Mouse (Mus musculus) midbrain, embryonic 11.5 days (tissue): ENCODE measurements around the gene Dgat2l6. TPM values are rescaled to one million over a fixed set of nuclear protein-coding genes. Genes with fewer than 3 reads are reported as not detected.

Experiments used
- ATAC-seq: fragments of 200-750 bp; cut with Nextera tagmentation; 2 replicates; pipeline ENCODE4 v1.8.0; 2017; ENCODE audit warnings: moderate TSS enrichment, moderate library complexity; ENCODE audit not compliant: low FRiP score
- DNase-seq: peaks from one replicate; pipeline ENCODE4 v3.0.0; 2015; ENCODE audit warnings: low spot score; ENCODE audit errors: missing footprints
- H3K27ac ChIP-seq: fragments of 300-500 bp; sonication (generic); 2 replicates; pipeline ENCODE4 v1.5.1; 2014; ENCODE audit warnings: low read depth, low read length
- H3K27me3 ChIP-seq: fragments of 300-500 bp; sonication (generic); 2 replicates; pipeline ENCODE4 v1.6.1; 2014; ENCODE audit warnings: mild to moderate bottlenecking, low read length, moderate library complexity, mixed read lengths; ENCODE audit not compliant: control insufficient read depth, insufficient read depth
- H3K36me3 ChIP-seq: fragments of 300-500 bp; sonication (generic); 2 replicates; pipeline ENCODE4 v1.6.1; 2014; ENCODE audit warnings: mild to moderate bottlenecking, low read length, moderate library complexity, mixed read lengths; ENCODE audit not compliant: control insufficient read depth, insufficient read depth
- H3K4me1 ChIP-seq: fragments of 300-500 bp; sonication (generic); 2 replicates; pipeline ENCODE4 v1.6.1; 2014; ENCODE audit warnings: low read length; ENCODE audit not compliant: control insufficient read depth, insufficient read depth
- H3K4me2 ChIP-seq: fragments of 300-500 bp; sonication (generic); 2 replicates; pipeline ENCODE4 v1.6.1; 2014; ENCODE audit warnings: mild to moderate bottlenecking, moderate library complexity
- H3K4me3 ChIP-seq: fragments of 300-500 bp; sonication (generic); 2 replicates; pipeline ENCODE4 v1.5.1; 2014; ENCODE audit warnings: low read depth, low read length
- H3K9ac ChIP-seq: fragments of 300-500 bp; sonication (generic); 2 replicates; pipeline ENCODE4 v1.6.1; 2014; ENCODE audit warnings: low read length
- H3K9me3 ChIP-seq: fragments of 300-500 bp; sonication (generic); 2 replicates; pipeline ENCODE4 v1.6.1; 2016; ENCODE audit warnings: low read length; ENCODE audit not compliant: control insufficient read depth
- WGBS: fragments of 180-500 bp; shearing (Covaris S2); extraction: QIAGEN DNeasy Blood & Tissue Kit; methylation state at CpG from one replicate; pipeline ENCODE4 v1.1.7; 2014; 5-methylcytosine and 5-hydroxymethylcytosine counted together
- polyA plus RNA-seq: library from polyadenylated mRNA; unstranded; fragments of >200 nt; fragmentation: Nextera tagmentation; extraction: Ambion mirVana; gene quantifications from 2 replicates; pipeline ENCODE4 v1.2.1, GENCODE M21; 2014

The Dgat2l6 gene
- polyA plus RNA-seq, 1 experiment from 2014 or later: not detected

GRCm38 (mm10) chrX:100516683-100517082 is 8.0 kb upstream of the Dgat2l6 start:
- no peak overlapping the region for H3K4me2 ChIP-seq
- H3K9me3 ChIP-seq: no peaks in the 10 kb centered on the region
- H3K27me3 ChIP-seq: peaks cover 5% of the 10 kb centered on the region
- no peak overlapping the region for H3K4me3 ChIP-seq
- no peaks in the 10 kb centered on the region for H3K4me1 ChIP-seq
- ATAC-seq: no peak
- no peak overlapping the region for H3K9ac ChIP-seq
- DNase-seq: no peak
- H3K27ac ChIP-seq: no peak overlapping the region
- 91% methylated on average over 3 of the region's 3 CpGs for WGBS
- no peaks in the 10 kb centered on the region for H3K36me3 ChIP-seq

DNA sequence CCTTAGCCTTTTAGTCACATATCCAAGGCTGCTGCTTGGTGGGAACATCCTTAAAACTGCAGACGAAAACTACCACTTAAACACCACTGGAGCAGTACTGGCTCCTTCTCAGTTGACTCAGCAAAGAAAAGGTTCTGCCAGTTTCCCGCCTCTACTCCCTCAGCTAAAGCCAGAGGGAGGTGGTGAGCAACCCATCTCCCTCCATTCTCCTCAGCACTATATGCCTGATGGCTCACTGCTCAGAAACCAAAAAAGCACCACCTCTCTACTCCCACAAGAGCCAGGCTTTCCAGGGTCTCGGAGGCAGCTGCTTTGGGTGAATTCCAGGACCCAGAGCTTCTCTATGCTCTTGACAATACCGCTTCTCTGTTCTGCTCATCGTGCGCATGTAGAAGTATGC is 7.0 kb upstream of the Dgat2l6 start:
- no peaks in the 10 kb centered on the region for H3K9me3 ChIP-seq
- no peak for ATAC-seq
- DNase-seq: no peak
- H3K27ac ChIP-seq: no peak overlapping the region
- no peak overlapping the region for H3K9ac ChIP-seq
- no peaks in the 10 kb centered on the region for H3K36me3 ChIP-seq
- no peak overlapping the region for H3K4me3 ChIP-seq
- WGBS: 96% methylated on average over 6 of the region's 6 CpGs
- no peaks in the 10 kb centered on the region for H3K4me1 ChIP-seq
- H3K4me2 ChIP-seq: no peak overlapping the region
- peaks cover 5% of the 10 kb centered on the region for H3K27me3 ChIP-seq

DNA sequence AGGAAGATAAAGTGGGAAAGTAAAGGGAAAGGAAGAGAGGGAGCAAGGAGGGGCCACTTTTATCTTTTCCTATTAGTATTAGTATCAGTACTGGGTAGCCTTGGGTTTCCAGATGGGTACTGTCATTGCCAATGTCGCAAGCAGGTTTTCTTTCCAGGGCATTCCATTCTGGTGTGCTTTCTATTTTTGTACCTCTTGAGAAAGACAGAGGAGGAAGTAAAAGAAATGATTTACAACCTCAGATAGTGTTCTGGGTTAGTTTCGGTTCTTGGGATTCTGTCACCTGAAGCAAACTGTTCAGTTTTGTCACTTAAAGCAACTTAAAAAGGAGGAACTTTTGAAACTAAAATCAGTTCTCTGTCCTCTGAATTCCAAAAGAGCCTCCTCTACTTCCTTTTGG is 6.1 kb upstream of the Dgat2l6 start:
- no peaks in the 10 kb centered on the region for H3K9me3 ChIP-seq
- H3K9ac ChIP-seq: no peak overlapping the region
- H3K27ac ChIP-seq: no peak overlapping the region
- H3K36me3 ChIP-seq: no peaks in the 10 kb centered on the region
- H3K4me3 ChIP-seq: no peak overlapping the region
- WGBS: 94% methylated on average over 2 of the region's 2 CpGs
- H3K4me2 ChIP-seq: no peak overlapping the region
- no peaks in the 10 kb centered on the region for H3K4me1 ChIP-seq
- peaks cover 5% of the 10 kb centered on the region for H3K27me3 ChIP-seq
- ATAC-seq (no peak), DNase-seq (no peak)

- DNase-seq (no peak), ATAC-seq (no peak)
- Histone ChIP-seq H3K27ac (no peak overlapping the region), H3K4me1 (no peaks in the 10 kb centered on the region), H3K27me3 (no peaks in the 10 kb centered on the region), H3K9me3 (no peaks in the 10 kb centered on the region), H3K9ac (no peak overlapping the region), H3K4me2 (no peak overlapping the region), H3K4me3 (no peak overlapping the region), H3K36me3 (no peaks in the 10 kb centered on the region)
- WGBS: 81% methylated on average over 3 of the region's 3 CpGs
Measured at GRCm38 (mm10) chrX:100556026-100556425, 31.4 kb downstream of the Dgat2l6 start.

DNA sequence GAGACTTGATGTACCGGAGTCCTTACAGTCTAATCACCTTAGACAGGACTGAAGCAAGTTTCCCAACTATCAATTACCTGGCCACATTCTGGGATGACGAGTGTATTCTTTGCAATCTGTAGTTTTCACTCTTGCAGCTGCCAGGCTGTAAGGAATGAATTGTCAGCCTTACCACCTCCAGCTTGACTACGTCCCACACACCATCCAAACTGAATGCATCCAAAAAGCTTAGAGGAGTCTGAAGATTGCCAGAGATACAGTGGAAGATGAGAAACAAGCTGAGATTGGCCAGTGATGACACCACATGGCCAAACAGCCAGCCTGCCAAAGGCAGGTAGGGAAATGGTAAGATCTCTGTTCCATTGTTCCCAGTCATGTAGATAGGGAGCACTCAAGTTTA is 41.1 kb downstream of the Dgat2l6 start:
- 83% methylated on average over 3 of the region's 3 CpGs for WGBS
- H3K4me2 ChIP-seq: no peak overlapping the region
- H3K36me3 ChIP-seq: no peaks in the 10 kb centered on the region
- H3K4me1 ChIP-seq: no peaks in the 10 kb centered on the region
- ATAC-seq (no peak), DNase-seq (no peak)
- no peak overlapping the region for H3K4me3 ChIP-seq
- no peak overlapping the region for H3K27ac ChIP-seq
- no peaks in the 10 kb centered on the region for H3K9me3 ChIP-seq
- H3K9ac ChIP-seq: no peak overlapping the region
- H3K27me3 ChIP-seq: peaks cover 3% of the 10 kb centered on the region; the same call in 1 of the 2 replicates

DNA sequence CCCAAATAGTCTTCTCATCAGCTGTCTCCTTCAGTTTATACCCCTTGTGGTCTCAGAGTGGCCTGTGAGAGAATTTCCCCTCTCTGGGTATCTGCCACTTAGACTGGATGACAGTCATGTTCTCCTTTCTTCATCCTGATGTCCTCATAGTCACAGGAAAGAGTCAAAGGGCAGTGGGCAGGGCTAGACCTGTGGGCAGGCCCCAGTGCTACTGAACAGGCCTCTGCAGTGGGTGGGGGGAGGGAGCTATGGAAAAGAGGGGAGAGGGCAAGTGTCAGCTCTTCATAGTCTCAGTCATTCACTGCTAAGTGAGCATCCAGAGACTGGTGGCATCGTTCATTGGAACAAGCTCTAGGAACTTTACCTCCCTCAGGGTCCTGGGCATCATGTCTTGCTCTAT is 47.3 kb downstream of the Dgat2l6 start, which contains the start of gene Awat1:
TSS of gene Awat1 (plus strand) at position 301 of the 400 bp plus-strand sequence.
- DNase-seq: no peak
- ATAC-seq: no peak
- 81% methylated on average over 1 of the region's 1 CpGs for WGBS
- no peak within 1 kb of the TSS for H3K27ac ChIP-seq
- H3K4me2 ChIP-seq: no peak within 1 kb of the TSS
- H3K9me3 ChIP-seq: no peaks in the 10 kb centered on the region
- no peaks in the 10 kb centered on the region for H3K4me1 ChIP-seq
- H3K36me3 ChIP-seq: no peaks in the 10 kb centered on the region
- no peak within 1 kb of the TSS for H3K9ac ChIP-seq
- H3K4me3 ChIP-seq: no peak within 1 kb of the TSS
- no peaks in the 10 kb centered on the region for H3K27me3 ChIP-seq

DNA sequence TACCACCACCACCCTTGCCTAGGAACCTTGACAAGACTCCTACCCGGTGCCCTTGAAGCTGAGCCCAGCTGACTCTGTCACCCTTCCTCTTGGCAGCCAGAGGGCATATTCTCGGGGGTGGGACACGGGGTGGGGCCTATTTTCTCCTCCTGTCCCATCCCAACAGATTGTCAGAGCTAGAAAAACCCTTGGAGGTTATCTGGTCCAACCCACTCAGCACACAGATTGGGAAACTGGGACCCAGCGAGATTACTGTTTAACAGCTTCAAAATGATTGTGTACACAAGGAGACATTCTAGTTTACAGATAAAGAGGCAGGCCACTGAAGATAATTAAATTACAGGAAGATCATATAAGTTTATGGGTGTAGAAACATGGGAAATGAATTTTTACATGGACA is 70.2 kb downstream of the Dgat2l6 start, which contains the start of gene P2ry4:
TSS of gene P2ry4 (minus strand) at position 79 of the 400 bp plus-strand sequence.
- peaks cover 3% of the 10 kb centered on the region for H3K27me3 ChIP-seq
- WGBS: 75% methylated on average over 4 of the region's 4 CpGs
- H3K36me3 ChIP-seq: no peaks in the 10 kb centered on the region
- no peaks in the 10 kb centered on the region for H3K9me3 ChIP-seq
- DNase-seq: no peak
- H3K4me3 ChIP-seq: no peak within 1 kb of the TSS
- ATAC-seq: no peak
- no peak within 1 kb of the TSS for H3K9ac ChIP-seq
- H3K27ac ChIP-seq: no peak within 1 kb of the TSS
- H3K4me1 ChIP-seq: no peaks in the 10 kb centered on the region
- no peak within 1 kb of the TSS for H3K4me2 ChIP-seq

Other genes starting within 250 kb of the Dgat2l6 start
- not detected in 2 replicates for gene Otud6a, start 95.8 kb upstream of the Dgat2l6 start, polyA plus RNA-seq
- 0.39 and 0.40 TPM in 2 replicates for gene Awat2, start 82.1 kb upstream of the Dgat2l6 start, polyA plus RNA-seq
- gene Igbp1, start 30.5 kb upstream of the Dgat2l6 start, polyA plus RNA-seq: 43.1 and 43.7 TPM in 2 replicates
- gene Awat1, start 47.4 kb downstream of the Dgat2l6 start, polyA plus RNA-seq: not detected in 2 replicates
- not detected in 2 replicates for gene P2ry4, start 70.0 kb downstream of the Dgat2l6 start, polyA plus RNA-seq
- not detected in 2 replicates for gene Arr3, start 80.7 kb downstream of the Dgat2l6 start, polyA plus RNA-seq
- 52.3 and 58.7 TPM in 2 replicates for gene Kif4, start 100.9 kb downstream of the Dgat2l6 start, polyA plus RNA-seq
- gene Pdzd11, start 101.7 kb downstream of the Dgat2l6 start, polyA plus RNA-seq: 148 and 161 TPM in 2 replicates
- gene Gdpd2, start 205.0 kb downstream of the Dgat2l6 start, polyA plus RNA-seq: 13.7 and 19.7 TPM in 2 replicates
- 7.5 and 9.7 TPM in 2 replicates for gene Dlg3, start 242.9 kb downstream of the Dgat2l6 start, polyA plus RNA-seq